Mouse (Mus musculus): Measurements from ENCODE around the gene Tbrg4.

DNA sequence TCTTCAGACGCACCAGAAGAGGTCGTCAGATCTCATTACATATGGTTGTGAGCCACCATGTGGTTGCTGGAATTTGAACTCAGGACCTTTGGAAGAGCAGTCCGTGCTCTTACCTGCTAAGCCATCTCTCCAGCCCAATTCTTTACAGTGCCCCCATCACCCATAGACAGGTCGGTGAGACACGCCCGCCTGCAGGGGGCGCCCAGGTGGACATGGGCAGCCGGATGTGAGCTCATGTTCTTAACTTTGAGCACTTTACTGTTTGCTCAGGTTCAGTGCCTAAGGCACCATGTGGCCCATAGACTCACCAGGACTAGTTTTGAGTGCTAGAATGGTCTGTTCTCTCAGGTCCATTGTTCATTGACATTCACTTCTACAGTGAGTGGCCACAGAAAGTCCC is 10.3 kb upstream of the Tbrg4 start:
- TF ChIP-seq POLR2A (IDR thresholded peaks at IDR 0.05; ENCODE audit: borderline replicate concordance, insufficient read depth, low read length), result no peak
- no peak for TF ChIP-seq CTCF (IDR thresholded peaks at IDR 0.05; ENCODE audit: borderline replicate concordance, insufficient read depth, low read depth, low read length)

All from cerebellum, adult 2 months (tissue).